Mouse (Mus musculus): ENCODE measurements around the gene Adgrg6.

GRCm38 (mm10) chr10:14363226-14363625 is 182.2 kb downstream of the Adgrg6 start:
- TF ChIP-seq CTCF (IDR thresholded peaks at IDR 0.05; ENCODE audit: control insufficient read depth, insufficient read depth, low read length) (no peak), POLR2A (IDR thresholded peaks at IDR 0.05; ENCODE audit: borderline replicate concordance, control insufficient read depth, low read depth, low read length) (no peak)
